Mouse (Mus musculus) heart, postnatal 14 days (tissue): ENCODE measurements at regions not wholly inside any gene's neighbourhood (a gene's known extent, or its start where the extent isn't known, plus 50 kb on each side); places are given as distances from the start of the nearest gene placed in this dataset.

ENCODE experiments used
- DNase-seq, 2 experiments: peaks; one replicate each; pipeline ENCODE4 v3.0.0; 2021 to 2022
- intact Hi-C: fragments of 180-260 bp; cut with DNase I; formaldehyde crosslinking; loops from one replicate; pipeline ENCODE4 v1.15.1; 2025

DNA sequence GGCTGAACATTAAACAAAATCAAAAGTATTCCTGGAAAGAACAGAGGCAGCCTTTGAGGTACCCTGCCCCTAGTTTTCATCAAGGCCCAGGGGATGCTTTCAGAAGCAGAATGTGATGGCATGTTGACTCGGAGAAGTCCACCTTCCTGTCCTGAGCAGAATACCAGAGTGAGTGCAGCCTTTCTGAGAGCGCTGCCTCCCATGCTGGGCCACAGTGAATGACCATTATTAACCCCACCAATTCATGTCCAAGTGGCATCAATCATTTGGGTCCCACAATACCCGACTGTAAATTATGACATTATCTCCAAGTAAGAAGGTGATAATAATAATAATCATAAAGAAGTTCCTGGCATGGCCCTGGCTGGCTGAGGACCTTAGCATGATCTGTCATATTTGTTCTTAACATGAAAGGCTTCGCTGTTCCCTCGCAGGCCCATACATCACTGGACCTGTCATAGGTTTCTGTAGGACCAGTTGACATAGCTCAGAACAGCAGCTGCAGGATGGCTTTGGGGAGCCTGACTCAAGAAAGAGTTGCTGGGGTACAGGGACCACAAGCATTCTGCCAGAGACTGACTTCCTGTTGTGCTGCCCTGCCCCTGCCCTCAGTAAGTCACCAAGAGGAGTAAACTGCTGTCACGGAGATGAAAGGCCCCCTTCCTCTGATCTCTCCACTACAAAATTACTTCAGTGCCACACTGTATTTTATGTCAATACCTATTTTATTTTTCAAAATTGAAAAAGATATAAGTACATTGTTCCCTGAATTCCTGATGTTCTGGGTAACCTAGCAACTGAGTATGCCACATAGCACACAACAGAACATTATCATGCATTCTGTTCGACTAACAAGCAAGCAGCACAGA is 176.6 kb downstream of the Tmem161b start:
- intact Hi-C loops = no loop called here
- DNase-seq = no peak

- DNase-seq = no peak
- intact Hi-C loops = no loop called here
These were observed 177.5 kb downstream of the Tmem161b start for GRCm38 (mm10) chr13:84399345-84400170.

DNA sequence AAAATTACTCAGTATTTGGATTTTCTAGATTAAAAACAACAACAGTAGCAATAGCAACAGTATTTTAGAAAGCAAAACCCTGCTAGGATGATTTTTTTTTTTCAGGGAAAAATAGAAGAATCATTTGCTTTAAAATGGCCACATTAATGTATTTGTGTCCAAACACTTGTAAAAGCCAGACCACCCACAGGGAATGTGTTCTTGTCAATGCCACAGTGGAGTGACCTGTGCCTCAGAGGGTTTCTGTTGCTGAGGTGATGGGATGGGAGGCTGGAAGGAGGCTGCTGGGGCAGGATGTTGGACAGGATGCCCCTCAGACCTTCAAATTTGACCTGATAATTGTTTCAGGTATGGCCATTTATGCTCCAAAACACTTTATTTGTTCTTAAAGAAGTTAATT is 178.9 kb downstream of the Tmem161b start:
- intact Hi-C loops = no loop called here
- DNase-seq = no peak

GRCm38 (mm10) chr13:84404566-84405194 is 182.6 kb downstream of the Tmem161b start:
- intact Hi-C loops = no loop called here
- DNase-seq = no peak

- DNase-seq = no peak
- intact Hi-C loops = no loop called here
These were observed 212.3 kb downstream of the Tmem161b start for GRCm38 (mm10) chr13:84434444-84434843.

- intact Hi-C loops = no loop called here
These were observed 215.7 kb downstream of the Tmem161b start for GRCm38 (mm10) chr13:84437586-84438443.

DNA sequence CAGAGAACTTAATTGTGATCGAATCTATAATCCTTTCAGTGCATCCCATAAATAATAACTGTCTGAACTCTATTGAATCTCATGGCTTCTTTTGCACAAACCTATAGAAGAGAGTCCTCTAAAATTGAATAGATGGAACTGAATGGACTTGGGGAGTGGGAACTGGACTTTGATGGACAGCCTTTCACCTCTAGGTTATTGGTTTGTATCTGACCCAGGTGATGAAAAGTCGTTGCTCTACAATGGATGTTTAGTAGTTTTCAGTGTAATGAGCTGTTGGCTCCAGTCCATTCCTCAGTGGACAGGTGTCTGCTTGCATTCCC is 216.3 kb downstream of the Tmem161b start:
- no peak for DNase-seq
- intact Hi-C loops = no loop called here

More at GRCm38 (mm10) chr13:84437586-84438443, 215.7 kb downstream of the Tmem161b start:
- DNase-seq = no peak

DNA sequence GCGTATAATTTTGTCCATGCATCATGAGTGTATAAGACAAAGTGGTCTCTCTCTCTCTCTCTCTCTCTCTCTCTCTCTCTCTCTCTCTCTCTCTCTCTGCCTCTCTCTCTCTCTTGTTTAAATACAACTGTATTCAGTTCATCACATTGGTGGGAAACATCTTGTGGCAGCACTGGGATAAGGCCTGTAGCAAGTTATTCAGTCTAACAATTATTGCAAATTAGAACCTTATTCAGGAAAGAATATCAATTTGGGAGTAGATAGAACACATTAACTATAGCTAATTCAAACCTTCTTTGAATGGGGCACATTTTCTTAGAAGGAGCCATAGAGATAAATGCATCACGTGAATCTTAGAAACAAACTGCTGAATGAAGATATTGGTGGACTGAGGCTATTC is 226.4 kb downstream of the Tmem161b start:
- DNase-seq = no peak

GRCm38 (mm10) chr13:84449001-84449551 is 227.0 kb downstream of the Tmem161b start:
- DNase-seq = no peak
- intact Hi-C loops = no loop called here

More for the DNA sequence above, 226.4 kb downstream of the Tmem161b start:
- intact Hi-C loops = no loop called here
